Mouse (Mus musculus): Measurements from ENCODE around the gene Sctr. TPM values are rescaled to one million over a fixed set of nuclear protein-coding genes. Genes with fewer than 3 reads are reported as not detected.

The Sctr gene
- polyA plus RNA-seq, 1 experiment from 2014 or later, result 0.11 TPM

GRCm38 (mm10) chr1:120077746-120078410 is 71.2 kb downstream of the Sctr start:
- WGBS, result 33% methylated on average over 9 of the region's 9 CpGs
- no peak overlapping the region for H3K4me2 ChIP-seq (ENCODE audit: low read length)
- H3K27ac ChIP-seq (replicated peaks in 1 of 2; ENCODE audit: control insufficient read depth in 1 of 2, insufficient read depth in 1 of 2, low read depth in 2 of 2, low read length in 2 of 2), result no peak overlapping the region
- no peaks in the 10 kb centered on the region for H3K27me3 ChIP-seq (ENCODE audit: control insufficient read depth, insufficient read depth, low read length)
- H3K36me3 ChIP-seq (ENCODE audit: control insufficient read depth, insufficient read depth, low read length), result no peaks in the 10 kb centered on the region
- no peak overlapping the region for H3K4me3 ChIP-seq (ENCODE audit: control insufficient read depth in 1 of 2, insufficient read depth in 1 of 2, low read depth in 1 of 2, low read length in 2 of 2)
- peaks cover 14 to 15% of the 10 kb centered on the region in 2 experiments for H3K4me1 ChIP-seq (ENCODE audit: control insufficient read depth in 2 of 2, insufficient read depth in 2 of 2, low read length in 2 of 2)
- H3K9ac ChIP-seq (ENCODE audit: low read length), result no peak overlapping the region
- no peak for ATAC-seq (ENCODE audit: insufficient number of reproducible peaks, insufficient read depth, low FRiP score, low read depth)
- H3K9me3 ChIP-seq (ENCODE audit: control insufficient read depth, low read length), result no peaks in the 10 kb centered on the region

- no peaks in the 10 kb centered on the region for H3K9me3 ChIP-seq (ENCODE audit: control insufficient read depth, low read length)
- WGBS, result 73% methylated on average over 1 of the region's 1 CpGs
- H3K4me2 ChIP-seq (ENCODE audit: low read length), result no peak overlapping the region
- H3K4me1 ChIP-seq (ENCODE audit: control insufficient read depth in 2 of 2, insufficient read depth in 2 of 2, low read length in 2 of 2), result peaks cover 14 to 17% of the 10 kb centered on the region in 2 experiments
- no peak overlapping the region for H3K27ac ChIP-seq (replicated peaks in 1 of 2; ENCODE audit: control insufficient read depth in 1 of 2, insufficient read depth in 1 of 2, low read depth in 2 of 2, low read length in 2 of 2)
- H3K27me3 ChIP-seq (ENCODE audit: control insufficient read depth, insufficient read depth, low read length), result no peaks in the 10 kb centered on the region
- H3K4me3 ChIP-seq (ENCODE audit: control insufficient read depth in 1 of 2, insufficient read depth in 1 of 2, low read depth in 1 of 2, low read length in 2 of 2), result no peak overlapping the region
- H3K36me3 ChIP-seq (ENCODE audit: control insufficient read depth, insufficient read depth, low read length), result no peaks in the 10 kb centered on the region
- H3K9ac ChIP-seq (ENCODE audit: low read length), result no peak overlapping the region
- no peak for ATAC-seq (ENCODE audit: insufficient number of reproducible peaks, insufficient read depth, low FRiP score, low read depth)
These were observed 73.9 kb downstream of the Sctr start for GRCm38 (mm10) chr1:120080632-120081031.

- Histone ChIP-seq H3K27me3 (ENCODE audit: control insufficient read depth, insufficient read depth, low read length) (no peaks in the 10 kb centered on the region), H3K9ac (ENCODE audit: low read length) (peak overlapping the region; percentile 44; the same call in 1 of the 2 replicates), H3K4me3 (ENCODE audit: control insufficient read depth in 1 of 2, insufficient read depth in 1 of 2, low read depth in 1 of 2, low read length in 2 of 2) (no peak overlapping the region), H3K9me3 (ENCODE audit: control insufficient read depth, low read length) (no peaks in the 10 kb centered on the region), H3K4me2 (ENCODE audit: low read length) (peak overlapping the region; percentile 48), H3K27ac (replicated peaks in 1 of 2; ENCODE audit: control insufficient read depth in 1 of 2, insufficient read depth in 1 of 2, low read depth in 2 of 2, low read length in 2 of 2) (peak overlapping the region in 1 of 2 experiments; percentile 27; a peak in 1 of 4 replicates), H3K4me1 (ENCODE audit: control insufficient read depth in 2 of 2, insufficient read depth in 2 of 2, low read length in 2 of 2) (peaks cover 14 to 20% of the 10 kb centered on the region in 2 experiments), H3K36me3 (ENCODE audit: control insufficient read depth, insufficient read depth, low read length) (no peaks in the 10 kb centered on the region)
- peak; percentile 57 for ATAC-seq (ENCODE audit: insufficient number of reproducible peaks, insufficient read depth, low FRiP score, low read depth)
- 4% methylated on average over 7 of the region's 7 CpGs for WGBS
These were observed 76.4 kb downstream of the Sctr start for GRCm38 (mm10) chr1:120082957-120083585.

GRCm38 (mm10) chr1:120083921-120084517 is 77.3 kb downstream of the Sctr start:
- no peaks in the 10 kb centered on the region for H3K27me3 ChIP-seq (ENCODE audit: control insufficient read depth, insufficient read depth, low read length)
- peaks cover 14 to 20% of the 10 kb centered on the region in 2 experiments for H3K4me1 ChIP-seq (ENCODE audit: control insufficient read depth in 2 of 2, insufficient read depth in 2 of 2, low read length in 2 of 2)
- peak; percentile 40; the same call in 1 of the 2 replicates for ATAC-seq (ENCODE audit: insufficient number of reproducible peaks, insufficient read depth, low FRiP score, low read depth)
- no peak overlapping the region for H3K4me2 ChIP-seq (ENCODE audit: low read length)
- H3K4me3 ChIP-seq (ENCODE audit: control insufficient read depth in 1 of 2, insufficient read depth in 1 of 2, low read depth in 1 of 2, low read length in 2 of 2), result no peak overlapping the region
- no peak overlapping the region for H3K9ac ChIP-seq (ENCODE audit: low read length)
- no peaks in the 10 kb centered on the region for H3K36me3 ChIP-seq (ENCODE audit: control insufficient read depth, insufficient read depth, low read length)
- H3K9me3 ChIP-seq (ENCODE audit: control insufficient read depth, low read length), result no peaks in the 10 kb centered on the region
- H3K27ac ChIP-seq (replicated peaks in 1 of 2; ENCODE audit: control insufficient read depth in 1 of 2, insufficient read depth in 1 of 2, low read depth in 2 of 2, low read length in 2 of 2), result peak overlapping the region in 1 of 2 experiments; percentile 22; a peak in 2 of 4 replicates
- WGBS, result 24% methylated on average over 5 of the region's 5 CpGs

GRCm38 (mm10) chr1:120085696-120086095 is 79.0 kb downstream of the Sctr start:
- H3K27ac ChIP-seq (replicated peaks in 1 of 2; ENCODE audit: control insufficient read depth in 1 of 2, insufficient read depth in 1 of 2, low read depth in 2 of 2, low read length in 2 of 2), result no peak overlapping the region
- no peak for ATAC-seq (ENCODE audit: insufficient number of reproducible peaks, insufficient read depth, low FRiP score, low read depth)
- no peaks in the 10 kb centered on the region for H3K27me3 ChIP-seq (ENCODE audit: control insufficient read depth, insufficient read depth, low read length)
- 77% methylated on average over 3 of the region's 3 CpGs for WGBS
- no peak overlapping the region for H3K4me2 ChIP-seq (ENCODE audit: low read length)
- H3K9ac ChIP-seq (ENCODE audit: low read length), result no peak overlapping the region
- H3K36me3 ChIP-seq (ENCODE audit: control insufficient read depth, insufficient read depth, low read length), result no peaks in the 10 kb centered on the region
- H3K9me3 ChIP-seq (ENCODE audit: control insufficient read depth, low read length), result no peaks in the 10 kb centered on the region
- no peak overlapping the region for H3K4me3 ChIP-seq (ENCODE audit: control insufficient read depth in 1 of 2, insufficient read depth in 1 of 2, low read depth in 1 of 2, low read length in 2 of 2)
- H3K4me1 ChIP-seq (ENCODE audit: control insufficient read depth in 2 of 2, insufficient read depth in 2 of 2, low read length in 2 of 2), result peaks cover 14 to 20% of the 10 kb centered on the region in 2 experiments

GRCm38 (mm10) chr1:120086644-120087043 is 80.0 kb downstream of the Sctr start:
- Histone ChIP-seq H3K4me3 (ENCODE audit: control insufficient read depth in 1 of 2, insufficient read depth in 1 of 2, low read depth in 1 of 2, low read length in 2 of 2) (no peak overlapping the region), H3K27me3 (ENCODE audit: control insufficient read depth, insufficient read depth, low read length) (no peaks in the 10 kb centered on the region), H3K9ac (ENCODE audit: low read length) (no peak overlapping the region), H3K36me3 (ENCODE audit: control insufficient read depth, insufficient read depth, low read length) (no peaks in the 10 kb centered on the region), H3K27ac (replicated peaks in 1 of 2; ENCODE audit: control insufficient read depth in 1 of 2, insufficient read depth in 1 of 2, low read depth in 2 of 2, low read length in 2 of 2) (no peak overlapping the region), H3K9me3 (ENCODE audit: control insufficient read depth, low read length) (no peaks in the 10 kb centered on the region), H3K4me2 (ENCODE audit: low read length) (no peak overlapping the region), H3K4me1 (ENCODE audit: control insufficient read depth in 2 of 2, insufficient read depth in 2 of 2, low read length in 2 of 2) (peaks cover 14 to 20% of the 10 kb centered on the region in 2 experiments)
- 67% methylated on average over 13 of the region's 13 CpGs for WGBS
- ATAC-seq (ENCODE audit: insufficient number of reproducible peaks, insufficient read depth, low FRiP score, low read depth), result no peak

- no peak overlapping the region for H3K4me2 ChIP-seq (ENCODE audit: low read length)
- H3K9ac ChIP-seq (ENCODE audit: low read length), result no peak overlapping the region
- H3K9me3 ChIP-seq (ENCODE audit: control insufficient read depth, low read length), result no peaks in the 10 kb centered on the region
- no peak for ATAC-seq (ENCODE audit: insufficient number of reproducible peaks, insufficient read depth, low FRiP score, low read depth)
- H3K27ac ChIP-seq (replicated peaks in 1 of 2; ENCODE audit: control insufficient read depth in 1 of 2, insufficient read depth in 1 of 2, low read depth in 2 of 2, low read length in 2 of 2), result no peak overlapping the region
- H3K36me3 ChIP-seq (ENCODE audit: control insufficient read depth, insufficient read depth, low read length), result no peaks in the 10 kb centered on the region
- no peaks in the 10 kb centered on the region for H3K27me3 ChIP-seq (ENCODE audit: control insufficient read depth, insufficient read depth, low read length)
- H3K4me1 ChIP-seq (ENCODE audit: control insufficient read depth in 2 of 2, insufficient read depth in 2 of 2, low read length in 2 of 2), result peaks cover 0 to 4% of the 10 kb centered on the region in 2 experiments; a peak in 3 of 4 replicates
- H3K4me3 ChIP-seq (ENCODE audit: control insufficient read depth in 1 of 2, insufficient read depth in 1 of 2, low read depth in 1 of 2, low read length in 2 of 2), result no peak overlapping the region
- WGBS, result 33% methylated on average over 5 of the region's 5 CpGs
These were observed 82.5 kb downstream of the Sctr start for GRCm38 (mm10) chr1:120089180-120089579.
